Mouse (Mus musculus) midbrain, embryonic 13.5 days (tissue): ENCODE measurements at regions not wholly inside any gene's neighbourhood (a gene's known extent, or its start where the extent isn't known, plus 50 kb on each side); places are given as distances from the start of the nearest gene placed in this dataset.

ENCODE experiments used
- ATAC-seq: fragments of 200-750 bp; cut with Nextera tagmentation; 2 replicates; pipeline ENCODE4 v1.8.0; 2017; ENCODE audit warnings: mild to moderate bottlenecking, moderate TSS enrichment, moderate library complexity
- H3K27ac ChIP-seq: fragments of 300-500 bp; sonication (generic); 2 replicates; pipeline ENCODE4 v1.5.1; 2015; ENCODE audit warnings: inconsistent platforms, mild to moderate bottlenecking, moderate library complexity
- H3K27me3 ChIP-seq: fragments of 300-500 bp; sonication (generic); 2 replicates; pipeline ENCODE4 v1.6.1; 2015; ENCODE audit warnings: mild to moderate bottlenecking, inconsistent platforms
- H3K36me3 ChIP-seq: fragments of 300-500 bp; sonication (generic); 2 replicates; pipeline ENCODE4 v1.6.1; 2015; ENCODE audit warnings: mild to moderate bottlenecking, inconsistent platforms
- H3K4me1 ChIP-seq: fragments of 300-500 bp; sonication (generic); replicated peaks from 2 replicates; pipeline ENCODE4 v1.6.1; 2015; ENCODE audit warnings: inconsistent platforms
- H3K4me2 ChIP-seq: fragments of 300-500 bp; sonication (generic); replicated peaks from 2 replicates; pipeline ENCODE4 v1.6.1; 2015; ENCODE audit warnings: moderate library complexity, mild to moderate bottlenecking, inconsistent platforms
- H3K4me3 ChIP-seq: fragments of 300-500 bp; sonication (generic); replicated peaks from 2 replicates; pipeline ENCODE4 v1.5.1; 2015; ENCODE audit warnings: mild to moderate bottlenecking, inconsistent platforms
- H3K9ac ChIP-seq: fragments of 300-500 bp; sonication (generic); replicated peaks from 2 replicates; pipeline ENCODE4 v1.6.1; 2015; ENCODE audit warnings: mild to moderate bottlenecking, inconsistent platforms
- H3K9me3 ChIP-seq: fragments of 300-500 bp; sonication (generic); 2 replicates; pipeline ENCODE4 v1.6.1; 2016; ENCODE audit warnings: mild to moderate bottlenecking, inconsistent platforms
- WGBS: fragments of 180-500 bp; shearing (Covaris S2); methylation state at CpG from one replicate; pipeline ENCODE4 v1.1.7; 2015; 5-methylcytosine and 5-hydroxymethylcytosine counted together

DNA sequence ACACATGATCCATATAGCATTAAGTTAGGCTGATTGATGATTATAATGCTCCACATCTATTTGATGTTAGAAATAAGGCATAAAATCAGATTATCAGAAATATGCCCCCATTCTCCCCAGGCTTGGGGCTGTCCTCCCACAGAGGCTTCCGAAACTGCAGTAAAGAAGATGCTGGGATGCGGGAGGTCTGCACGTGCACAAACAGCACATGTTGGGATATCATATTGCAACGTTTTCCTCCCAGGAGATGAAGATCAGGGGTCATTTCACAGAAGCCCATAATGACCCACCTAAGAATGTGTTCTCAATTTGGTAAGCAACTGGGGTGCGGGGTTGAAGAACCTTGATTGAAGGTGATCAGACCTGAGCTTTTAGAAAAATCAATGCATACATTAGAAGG, 85.9 kb upstream of the Got2 start:
- ATAC-seq = no peak
- H3K36me3 ChIP-seq = no peaks in the 10 kb centered on the region
- H3K9me3 ChIP-seq = no peaks in the 10 kb centered on the region
- H3K9ac ChIP-seq = no peak overlapping the region
- H3K4me2 ChIP-seq = no peak overlapping the region
- no peak overlapping the region for H3K27ac ChIP-seq
- H3K4me1 ChIP-seq = no peaks in the 10 kb centered on the region
- H3K4me3 ChIP-seq = no peak overlapping the region
- 70% methylated on average over 5 of the region's 5 CpGs for WGBS
- H3K27me3 ChIP-seq = no peaks in the 10 kb centered on the region

DNA sequence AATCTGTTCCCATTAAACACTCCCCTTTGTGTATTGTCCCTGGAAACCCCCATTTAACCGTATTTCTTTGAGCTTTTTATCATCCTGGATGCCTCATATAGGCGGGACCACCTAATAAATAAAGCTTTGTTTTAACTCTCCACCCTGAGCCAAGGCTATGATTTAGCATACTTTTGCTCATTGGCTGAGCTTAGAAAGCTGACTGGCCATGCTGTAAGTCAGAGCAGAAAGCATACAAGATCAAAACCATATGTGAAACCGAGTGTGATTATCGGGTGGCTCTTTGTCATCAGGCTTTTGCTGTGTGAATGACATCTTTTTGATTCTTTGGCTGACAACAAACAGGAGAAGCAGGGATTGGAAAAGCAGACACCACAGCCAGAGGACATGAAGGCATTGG, 85.2 kb upstream of the Got2 start:
- 38% methylated on average over 4 of the region's 4 CpGs for WGBS
- no peak overlapping the region for H3K4me3 ChIP-seq
- H3K27me3 ChIP-seq = no peaks in the 10 kb centered on the region
- no peak overlapping the region for H3K9ac ChIP-seq
- no peaks in the 10 kb centered on the region for H3K9me3 ChIP-seq
- H3K36me3 ChIP-seq = no peaks in the 10 kb centered on the region
- no peak for ATAC-seq
- no peak overlapping the region for H3K27ac ChIP-seq
- no peaks in the 10 kb centered on the region for H3K4me1 ChIP-seq
- H3K4me2 ChIP-seq = no peak overlapping the region

DNA sequence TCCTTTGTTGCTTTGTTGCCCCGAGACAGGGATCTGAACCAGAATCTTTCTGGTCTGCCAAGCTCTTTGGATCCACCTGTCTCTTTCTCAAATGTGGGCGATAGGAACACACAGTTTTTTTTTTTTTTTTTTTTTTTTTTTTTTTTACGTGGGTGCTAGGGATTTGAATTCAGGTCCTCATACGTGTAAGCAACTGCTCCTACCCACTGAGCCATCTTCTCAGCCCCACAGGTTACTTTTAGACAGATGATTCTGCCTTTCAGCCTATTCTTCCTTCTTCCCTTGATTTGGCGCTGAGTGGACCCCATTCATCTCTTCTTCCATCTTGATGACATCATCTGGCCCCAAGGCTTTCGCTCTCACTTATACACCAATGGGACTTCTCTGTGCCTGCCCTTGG, 80.5 kb upstream of the Got2 start:
- no peaks in the 10 kb centered on the region for H3K9me3 ChIP-seq
- H3K4me1 ChIP-seq = no peaks in the 10 kb centered on the region
- H3K27me3 ChIP-seq = no peaks in the 10 kb centered on the region
- H3K27ac ChIP-seq = no peak overlapping the region
- H3K4me2 ChIP-seq = no peak overlapping the region
- H3K4me3 ChIP-seq = no peak overlapping the region
- H3K36me3 ChIP-seq = no peaks in the 10 kb centered on the region
- WGBS = 96% methylated on average over 6 of the region's 6 CpGs
- no peak for ATAC-seq
- H3K9ac ChIP-seq = no peak overlapping the region

DNA sequence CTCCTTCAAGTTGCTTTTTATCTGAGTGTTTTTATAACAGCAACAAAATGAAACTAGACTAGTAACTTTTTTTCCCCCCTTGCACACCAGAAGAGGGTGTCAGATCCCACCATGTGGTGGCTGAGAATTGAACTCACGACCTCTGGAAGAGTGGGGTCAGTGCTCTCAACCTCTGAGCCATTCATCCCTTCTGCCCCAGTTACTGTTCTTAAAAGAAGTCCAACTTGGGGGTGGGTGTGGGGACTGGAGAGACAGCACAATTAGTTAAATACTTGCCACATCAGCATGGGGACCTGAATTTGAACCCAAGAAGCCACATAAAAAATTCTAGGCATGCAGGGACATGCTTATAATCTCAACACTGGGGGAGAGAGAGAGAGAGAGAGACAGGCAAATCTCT, 78.1 kb upstream of the Got2 start:
- no peaks in the 10 kb centered on the region for H3K27me3 ChIP-seq
- H3K36me3 ChIP-seq = no peaks in the 10 kb centered on the region
- no peak overlapping the region for H3K4me2 ChIP-seq
- H3K4me3 ChIP-seq = no peak overlapping the region
- no peaks in the 10 kb centered on the region for H3K9me3 ChIP-seq
- H3K9ac ChIP-seq = no peak overlapping the region
- no peak overlapping the region for H3K27ac ChIP-seq
- H3K4me1 ChIP-seq = no peaks in the 10 kb centered on the region
- ATAC-seq = no peak
- WGBS = 32% methylated on average over 1 of the region's 1 CpGs

DNA sequence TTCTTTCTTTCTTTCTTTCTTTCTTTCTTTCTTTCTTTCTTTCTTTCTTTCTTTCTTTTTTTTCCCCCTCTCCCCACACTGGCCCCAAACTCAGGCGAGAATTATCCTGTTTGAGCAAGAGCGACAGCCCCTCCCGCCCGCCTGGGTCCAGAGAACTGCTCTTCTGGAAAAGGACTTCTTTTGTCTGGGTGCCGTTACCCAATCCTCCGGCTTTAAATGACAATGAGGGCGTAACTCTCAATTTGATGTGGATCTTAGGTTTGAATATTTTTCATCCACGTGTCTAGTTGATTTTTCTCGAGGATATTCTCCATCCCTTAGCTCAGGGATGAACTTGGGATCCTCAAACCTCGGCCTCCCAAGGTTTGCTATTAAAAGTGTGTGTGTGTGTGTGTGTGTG, 63.9 kb upstream of the Got2 start:
- no peak overlapping the region for H3K27ac ChIP-seq
- peak; percentile 77; the same call in 1 of the 2 replicates for ATAC-seq
- H3K9me3 ChIP-seq = no peaks in the 10 kb centered on the region
- no peaks in the 10 kb centered on the region for H3K27me3 ChIP-seq
- no peaks in the 10 kb centered on the region for H3K36me3 ChIP-seq
- peak overlapping the region; percentile 34 for H3K4me3 ChIP-seq
- no peak overlapping the region for H3K9ac ChIP-seq
- H3K4me2 ChIP-seq = peak overlapping the region; percentile 52
- WGBS = 6% methylated on average over 10 of the region's 10 CpGs
- H3K4me1 ChIP-seq = peaks cover 7% of the 10 kb centered on the region

DNA sequence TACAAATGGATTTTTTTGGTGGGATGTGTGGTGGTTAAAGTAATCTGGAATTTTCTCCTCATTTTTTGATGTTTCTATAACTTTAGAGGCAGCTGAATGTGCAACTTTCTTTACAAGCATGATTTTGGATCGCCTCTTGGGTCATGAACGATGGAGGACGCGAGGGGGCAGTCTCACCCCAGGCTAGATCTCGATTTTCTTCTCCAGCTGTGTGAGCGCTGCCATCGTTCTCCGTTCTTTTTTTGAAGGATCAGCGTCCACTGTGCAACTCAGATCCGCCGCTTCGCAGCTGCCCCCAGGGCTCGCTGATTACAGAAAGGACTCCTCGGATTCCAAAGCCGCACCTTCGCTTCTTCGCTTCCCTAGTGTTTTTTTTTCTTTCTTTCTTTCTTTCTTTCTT, 63.4 kb upstream of the Got2 start:
- H3K4me2 ChIP-seq = peak overlapping the region; percentile 52
- no peaks in the 10 kb centered on the region for H3K27me3 ChIP-seq
- H3K9me3 ChIP-seq = no peaks in the 10 kb centered on the region
- peak overlapping the region; percentile 34 for H3K4me3 ChIP-seq
- no peaks in the 10 kb centered on the region for H3K36me3 ChIP-seq
- WGBS = under 1% methylated on average over 17 of the region's 17 CpGs
- no peak overlapping the region for H3K27ac ChIP-seq
- H3K4me1 ChIP-seq = peaks cover 7% of the 10 kb centered on the region
- peak; percentile 83; the same call in 1 of the 2 replicates for ATAC-seq
- H3K9ac ChIP-seq = no peak overlapping the region
